Mouse (Mus musculus): Measurements from ENCODE around the gene Spink2.
"Not testable (repeated sequence)": the region's sequence is repeated elsewhere in the genome, so short reads cannot be mapped to it uniquely, and the experiment has no call there.

Spink2 gene

GRCm38 (mm10) chr5:77193951-77194350 is 17.3 kb downstream of the Spink2 start:
- peak; percentile 87 for DNase-seq (ENCODE audit: low read depth, low spot score)

GRCm38 (mm10) chr5:77193266-77193665 is 18.0 kb downstream of the Spink2 start:
- no peak for DNase-seq (ENCODE audit: low read depth, low spot score)

GRCm38 (mm10) chr5:77191631-77192030 is 19.6 kb downstream of the Spink2 start:
- no peak for DNase-seq (ENCODE audit: low read depth, low spot score)

GRCm38 (mm10) chr5:77191106-77191505 is 20.2 kb downstream of the Spink2 start:
- DNase-seq (ENCODE audit: low read depth, low spot score): no peak

GRCm38 (mm10) chr5:77188738-77189137 is 22.5 kb downstream of the Spink2 start:
- peak; percentile 69 for DNase-seq (ENCODE audit: low read depth, low spot score)

- no peak for DNase-seq (ENCODE audit: low read depth, low spot score)
Observed at GRCm38 (mm10) chr5:77185351-77185750, 25.9 kb downstream of the Spink2 start.

GRCm38 (mm10) chr5:77183876-77184275 is 27.4 kb downstream of the Spink2 start:
- not testable (repeated sequence) for DNase-seq (ENCODE audit: low read depth, low spot score)

- DNase-seq (ENCODE audit: low read depth, low spot score): no peak
Observed at GRCm38 (mm10) chr5:77183338-77183737, 27.9 kb downstream of the Spink2 start.

- DNase-seq (ENCODE audit: low read depth, low spot score): no peak
Observed at GRCm38 (mm10) chr5:77181508-77181907, 29.8 kb downstream of the Spink2 start.

GRCm38 (mm10) chr5:77178976-77179375 is 32.3 kb downstream of the Spink2 start:
- DNase-seq (ENCODE audit: low read depth, low spot score): no peak

GRCm38 (mm10) chr5:77178008-77178407 is 33.3 kb downstream of the Spink2 start:
- no peak for DNase-seq (ENCODE audit: low read depth, low spot score)

- no peak for DNase-seq (ENCODE audit: low read depth, low spot score)
Observed at GRCm38 (mm10) chr5:77174779-77175178, 36.5 kb downstream of the Spink2 start.

GRCm38 (mm10) chr5:77170593-77170992 is 40.7 kb downstream of the Spink2 start:
- no peak for DNase-seq (ENCODE audit: low read depth, low spot score)

- no peak for DNase-seq (ENCODE audit: low read depth, low spot score)
Observed at GRCm38 (mm10) chr5:77167306-77167945, 43.8 kb downstream of the Spink2 start.

- no peak for DNase-seq (ENCODE audit: low read depth, low spot score)
Observed at GRCm38 (mm10) chr5:77165703-77166625, 45.3 kb downstream of the Spink2 start.

- DNase-seq (ENCODE audit: low read depth, low spot score): no peak
Observed at GRCm38 (mm10) chr5:77163597-77163996, 47.7 kb downstream of the Spink2 start.

GRCm38 (mm10) chr5:77162566-77162965 is 48.7 kb downstream of the Spink2 start:
- DNase-seq (ENCODE audit: low read depth, low spot score): no peak

GRCm38 (mm10) chr5:77157777-77158540 is 53.3 kb downstream of the Spink2 start:
- DNase-seq (ENCODE audit: low read depth, low spot score): no peak

GRCm38 (mm10) chr5:77156938-77157337 is 54.3 kb downstream of the Spink2 start:
- no peak for DNase-seq (ENCODE audit: low read depth, low spot score)

GRCm38 (mm10) chr5:77155526-77155925 is 55.7 kb downstream of the Spink2 start:
- DNase-seq (ENCODE audit: low read depth, low spot score): peak; percentile 45

Data from ZHBTc4 (cell line).